Mouse (Mus musculus) NIH3T3 (cell line): ENCODE results near the gene Spc25.

Experiments used
- DNase-seq: peaks from one replicate; pipeline ENCODE4 v3.0.0-alpha.2; 2012; ENCODE audit warnings: low read depth

Gene Spc25

GRCm38 (mm10) chr2:69205791-69206351 lies at the start of gene Spc25:
TSS of gene Spc25 (minus strand) at chr2:69206194.
- DNase-seq, result peak; percentile 96

- DNase-seq, result no peak
Measured at GRCm38 (mm10) chr2:69248221-69248755, 42.3 kb upstream of the Spc25 start.

DNA sequence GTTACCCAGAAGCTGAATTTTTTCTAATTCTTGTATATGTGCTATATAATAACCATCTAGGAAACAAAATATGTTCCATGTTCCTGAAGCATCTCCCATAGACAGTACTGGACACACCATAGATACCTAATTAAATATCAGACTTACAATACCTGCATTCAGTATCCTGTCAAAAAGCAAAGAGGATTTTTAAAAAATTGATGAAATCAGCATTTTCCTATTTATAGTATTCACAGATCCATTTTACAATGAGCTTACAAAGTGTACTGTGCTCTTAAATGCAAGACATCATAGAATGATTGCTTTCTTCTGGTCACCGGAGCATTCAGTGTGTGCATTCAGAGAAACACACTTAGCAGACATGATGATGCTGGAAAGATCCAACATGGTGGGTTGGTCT lies 41.1 kb upstream of the Spc25 start:
- DNase-seq, result no peak

DNA sequence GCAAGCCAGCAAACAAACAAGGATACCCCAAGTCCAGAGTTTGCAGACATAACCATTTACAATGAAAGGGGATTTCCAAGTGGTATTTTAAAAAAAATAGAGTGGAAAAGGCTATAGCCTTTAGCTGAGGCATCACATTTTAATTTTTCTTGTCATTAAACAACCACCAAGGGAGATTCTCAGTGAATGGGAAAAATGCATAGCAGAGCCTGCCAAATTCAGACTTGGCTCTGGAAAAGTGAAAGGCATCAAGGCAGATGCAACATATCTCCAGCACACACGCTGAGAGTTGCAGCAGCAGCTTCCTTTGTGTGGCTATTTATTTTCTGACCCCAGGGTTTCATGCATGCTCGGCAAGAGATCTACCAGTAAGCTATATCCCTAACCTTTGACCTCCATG lies 38.9 kb upstream of the Spc25 start:
- no peak for DNase-seq

GRCm38 (mm10) chr2:69239315-69239714 lies 33.3 kb upstream of the Spc25 start:
- no peak for DNase-seq

DNA sequence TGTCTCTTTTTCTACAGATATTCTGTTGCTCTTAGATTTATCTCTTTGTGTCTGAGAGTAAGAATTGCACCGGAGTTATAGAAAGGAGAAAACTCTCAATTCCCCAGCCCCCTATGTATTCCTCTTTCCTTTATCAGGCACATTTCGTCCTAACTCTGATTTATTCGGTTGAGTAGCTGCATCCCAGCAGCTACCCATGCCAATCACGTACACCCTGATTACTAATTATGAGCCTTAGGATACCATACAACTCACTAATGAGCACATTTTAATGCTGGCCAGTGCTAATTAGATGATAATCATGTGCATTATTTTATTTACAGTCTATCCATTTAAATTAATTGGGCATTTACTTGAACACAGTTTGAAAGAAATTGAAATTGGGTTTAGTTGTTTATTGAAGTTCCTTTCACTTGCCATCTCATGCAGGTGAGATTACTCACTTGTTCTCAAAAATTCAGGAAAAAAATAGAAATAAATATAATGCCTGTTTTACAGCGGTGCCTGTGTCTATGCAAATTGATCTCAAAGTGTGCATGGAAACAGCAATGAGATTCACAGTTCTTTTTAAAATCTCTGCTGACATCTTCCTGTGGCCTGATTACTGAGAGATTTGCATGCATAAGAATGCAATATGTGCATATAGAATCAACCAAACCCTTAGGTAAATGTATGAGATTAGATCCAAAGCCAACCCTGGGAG lies 29.1 kb upstream of the Spc25 start:
- DNase-seq, result no peak

DNA sequence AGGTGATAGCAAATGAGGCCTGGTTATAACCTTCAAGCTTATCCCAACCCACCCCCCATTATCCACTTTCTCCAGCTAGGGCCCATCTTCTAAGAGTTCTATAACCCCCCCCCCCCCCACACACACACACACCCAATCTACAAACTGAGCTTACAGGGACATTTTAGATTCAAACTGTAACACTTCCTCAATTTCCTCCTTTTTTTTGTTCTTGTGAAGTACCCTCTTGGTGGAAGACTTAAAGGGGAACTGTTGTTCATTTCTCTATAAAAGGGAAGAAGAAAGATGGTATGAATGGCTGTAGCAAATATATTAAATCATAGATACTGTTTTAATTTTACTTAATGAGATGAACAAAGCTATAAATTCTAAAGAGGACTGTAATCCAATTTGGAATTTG lies 26.1 kb upstream of the Spc25 start:
- no peak for DNase-seq

DNA sequence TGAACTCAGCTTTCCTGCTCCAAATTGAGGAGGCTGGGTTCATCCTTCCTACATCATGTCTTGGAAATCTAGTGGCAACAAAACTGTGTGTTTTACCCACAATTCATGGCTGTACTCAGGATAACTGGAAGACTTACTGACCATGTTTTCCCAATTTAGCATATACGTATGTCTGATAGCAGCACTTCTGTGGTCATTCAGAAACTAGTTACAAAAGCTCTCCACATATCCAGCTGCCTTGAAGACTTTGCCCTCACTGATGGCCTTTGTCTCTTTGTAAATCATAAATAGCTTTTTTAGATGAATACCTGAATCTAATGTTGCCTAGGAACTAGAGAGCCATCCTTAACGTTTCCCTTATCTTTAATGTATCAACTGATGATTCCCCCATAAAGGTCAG lies 24.1 kb upstream of the Spc25 start:
- DNase-seq, result no peak

DNA sequence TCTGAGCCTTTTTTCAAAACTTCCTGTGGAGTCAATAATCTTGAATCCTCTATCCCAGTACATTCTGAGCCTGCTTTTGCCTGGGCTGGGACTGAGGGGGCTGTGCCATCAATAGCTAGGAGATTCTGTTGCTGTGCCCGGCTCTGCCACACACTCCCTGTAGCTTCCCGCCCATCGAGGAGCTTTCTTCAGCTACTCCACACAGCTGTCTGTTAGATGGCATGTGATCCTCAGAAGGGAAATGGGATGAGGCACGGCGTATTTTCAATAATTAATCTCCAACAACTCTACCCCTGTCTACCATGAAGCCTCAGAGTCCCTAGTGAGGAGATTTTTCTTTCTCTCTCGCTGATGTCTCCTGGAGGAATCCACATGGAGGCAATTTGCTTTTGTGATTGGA lies 22.6 kb upstream of the Spc25 start:
- DNase-seq, result no peak

GRCm38 (mm10) chr2:69226876-69227275 lies 20.9 kb upstream of the Spc25 start:
- no peak for DNase-seq

DNA sequence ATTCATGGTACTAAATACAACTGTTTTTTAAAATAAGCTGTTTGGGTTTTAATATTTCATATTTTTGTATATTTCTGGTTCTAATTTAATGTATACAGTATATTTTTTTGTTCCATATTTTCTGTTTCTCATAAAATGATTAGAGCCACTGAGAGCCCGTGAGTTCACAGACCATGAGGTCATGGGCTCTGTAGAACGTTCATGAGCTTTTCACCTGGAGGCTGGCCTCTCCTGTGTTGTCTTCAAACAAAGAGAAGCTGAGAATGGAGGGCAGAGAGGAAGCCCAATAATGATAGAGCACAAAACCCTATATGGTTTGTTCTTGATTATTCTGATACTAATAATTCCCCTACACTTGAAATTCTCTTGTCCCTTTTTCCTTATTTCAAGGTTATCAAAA lies 18.7 kb upstream of the Spc25 start:
- no peak for DNase-seq

DNA sequence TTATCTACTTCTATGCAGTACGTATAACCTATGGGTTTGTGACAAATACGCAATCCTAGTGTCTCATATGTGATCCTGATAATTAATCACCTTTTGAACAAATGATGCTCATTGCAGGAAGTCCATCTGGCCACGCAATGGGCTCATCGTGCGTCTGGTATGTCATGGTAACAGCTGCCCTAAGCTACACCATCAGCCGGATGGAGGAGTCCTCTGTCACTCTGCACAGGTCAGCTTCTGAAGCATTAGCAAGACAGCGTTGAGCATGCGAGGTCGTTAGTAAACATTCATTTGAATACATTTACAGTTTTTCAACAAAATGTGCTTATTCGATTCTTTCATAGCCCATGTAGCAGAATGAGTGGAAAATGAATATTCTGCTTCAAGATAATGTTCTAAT lies 16.8 kb upstream of the Spc25 start:
- DNase-seq, result no peak

DNA sequence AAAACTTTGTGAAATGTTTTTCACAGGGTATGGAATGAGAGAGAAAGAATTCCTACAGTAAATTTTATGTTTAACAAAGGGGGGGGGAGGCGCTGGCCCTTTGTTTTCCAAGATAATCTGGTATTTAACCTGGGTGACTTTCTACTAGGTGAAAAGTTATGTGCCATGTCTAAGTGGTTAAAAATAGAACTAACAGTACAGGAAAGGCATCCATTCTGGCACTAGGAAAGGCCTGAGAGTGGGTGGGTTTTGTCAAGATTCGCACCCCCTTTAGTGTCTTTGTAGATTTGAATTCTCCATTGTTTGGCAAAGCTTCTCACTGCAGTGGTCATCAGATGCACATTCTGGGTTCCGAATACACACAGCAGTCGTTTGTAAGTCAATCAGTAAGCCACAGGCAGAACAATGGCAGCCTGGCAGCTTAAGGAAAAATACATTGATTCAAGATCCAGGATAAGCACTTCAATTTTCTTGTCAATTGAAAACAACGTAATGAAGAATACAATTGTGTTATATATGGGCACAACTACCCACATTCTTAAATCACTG lies 15.9 kb upstream of the Spc25 start:
- DNase-seq, result no peak

DNA sequence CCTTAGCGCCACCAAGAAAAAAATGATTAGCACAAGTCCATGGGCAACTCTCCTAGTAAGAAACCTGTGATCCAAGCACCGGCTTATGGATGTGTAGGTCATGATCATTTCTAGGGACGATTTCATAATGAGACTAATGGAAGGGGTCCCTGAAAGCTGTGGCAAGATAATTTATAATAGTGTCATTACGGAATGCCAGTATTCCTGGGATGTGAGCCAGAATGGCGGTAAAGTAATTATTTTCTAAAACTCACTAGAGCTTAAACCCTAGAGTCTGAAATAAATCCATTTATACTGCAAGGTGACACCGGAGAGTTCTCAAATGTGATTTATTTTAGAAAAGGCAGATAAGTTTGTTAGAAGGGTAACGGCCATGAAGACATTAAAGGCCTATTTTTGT lies 9.2 kb upstream of the Spc25 start:
- no peak for DNase-seq

GRCm38 (mm10) chr2:69212652-69213051 lies 6.7 kb upstream of the Spc25 start:
- no peak for DNase-seq

DNA sequence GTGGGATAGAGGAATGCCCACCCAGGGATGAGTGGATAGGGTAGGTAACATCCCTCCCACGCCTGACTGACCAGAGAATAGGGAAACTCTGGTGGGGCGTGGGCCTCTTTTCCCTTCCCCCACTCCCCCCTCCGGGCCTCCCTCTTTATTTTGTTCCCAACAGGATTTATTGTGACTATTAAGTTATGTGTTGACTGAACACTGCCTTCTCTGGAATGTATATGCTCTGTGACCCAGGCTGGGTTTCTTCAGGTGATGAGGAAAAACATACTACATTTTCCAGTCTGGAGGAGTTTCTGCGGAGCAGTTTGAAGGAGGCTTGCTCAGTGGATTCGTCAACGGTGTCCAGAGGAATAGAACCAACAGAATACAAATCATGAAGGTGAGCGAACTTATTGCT lies 4.8 kb upstream of the Spc25 start, which contains the start of gene G6pc2:
Gene G6pc2 (plus strand): TSS at position 301 of the 400 bp plus-strand sequence.
- no peak for DNase-seq

DNA sequence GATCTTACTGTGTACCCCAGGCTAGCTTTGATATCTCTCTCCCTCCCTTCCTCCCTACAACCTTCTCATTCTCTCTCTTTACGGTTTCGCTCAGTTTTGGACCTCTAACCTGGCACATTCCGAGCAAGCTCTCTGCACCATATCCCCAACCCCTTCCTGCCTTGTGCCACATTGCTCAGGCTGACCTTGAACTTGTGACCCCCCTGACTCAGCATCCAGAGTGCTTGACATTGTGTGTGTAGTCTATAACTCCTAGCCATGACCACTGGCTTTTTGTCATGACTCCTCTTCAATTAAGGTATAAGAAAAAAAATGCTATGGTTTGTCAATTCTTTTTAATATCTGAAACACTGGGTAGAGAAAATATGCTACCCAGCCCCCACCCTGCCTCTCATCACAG lies 3.7 kb upstream of the Spc25 start:
- no peak for DNase-seq

DNA sequence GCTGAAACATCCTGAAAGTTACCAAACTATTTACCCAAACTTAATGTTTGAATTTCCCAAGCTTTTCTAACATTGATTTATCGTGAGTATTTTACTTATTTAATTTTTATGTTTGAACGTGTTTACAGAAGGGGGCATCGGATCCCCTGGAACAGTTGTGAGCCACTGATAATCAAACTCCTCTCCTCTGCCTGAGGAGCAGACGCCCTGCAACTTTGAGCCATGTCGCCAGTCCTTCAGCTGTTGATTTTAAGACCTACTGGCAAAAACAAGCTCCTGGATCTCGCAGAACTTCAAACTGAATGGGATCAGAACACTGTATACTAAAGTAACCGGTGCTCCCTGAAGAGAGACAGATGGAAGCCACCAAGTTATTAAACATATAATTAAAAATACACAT lies 529 bp upstream of the Spc25 start:
- DNase-seq, result peak; percentile 22

GRCm38 (mm10) chr2:69205185-69205584 lies 809 bp downstream of the Spc25 start:
- DNase-seq, result peak; percentile 17

DNA sequence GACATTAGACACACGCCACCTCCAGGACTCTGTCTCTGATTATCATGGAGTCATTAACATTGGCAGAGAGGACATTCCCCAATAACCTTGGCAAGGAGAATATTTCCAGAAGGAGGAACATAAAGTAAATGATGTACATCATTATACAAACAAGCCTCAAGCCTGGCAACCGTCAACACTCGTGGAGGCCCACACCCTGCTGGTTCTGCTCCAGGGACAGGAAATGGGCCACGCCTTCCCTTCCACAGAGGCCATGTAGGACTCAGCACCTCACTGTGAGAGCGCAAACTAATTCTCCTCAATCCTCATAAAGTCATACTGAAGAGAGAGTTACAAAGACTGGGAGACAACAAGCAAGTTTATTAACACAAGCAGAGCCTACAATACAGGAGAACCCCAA lies 12.4 kb downstream of the Spc25 start:
- no peak for DNase-seq

DNA sequence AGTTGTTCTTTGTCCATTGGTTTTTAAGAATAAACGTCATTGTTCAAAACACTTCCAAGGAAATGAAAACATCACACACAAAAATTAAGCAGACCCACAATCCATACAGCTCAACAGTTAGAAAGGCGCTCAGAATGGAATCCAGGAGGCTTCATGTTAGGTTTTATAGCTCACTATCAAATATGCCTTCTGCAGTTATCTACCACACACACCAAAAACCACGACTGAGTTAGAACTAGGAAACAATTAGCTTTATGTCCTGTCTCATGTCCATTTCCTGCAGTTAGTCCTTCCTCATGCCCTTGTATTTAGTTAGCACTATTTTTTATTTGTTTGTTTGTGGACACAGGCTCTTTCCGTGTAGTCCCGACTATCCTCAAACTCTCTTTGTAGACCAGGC lies 14.9 kb downstream of the Spc25 start:
- no peak for DNase-seq

DNA sequence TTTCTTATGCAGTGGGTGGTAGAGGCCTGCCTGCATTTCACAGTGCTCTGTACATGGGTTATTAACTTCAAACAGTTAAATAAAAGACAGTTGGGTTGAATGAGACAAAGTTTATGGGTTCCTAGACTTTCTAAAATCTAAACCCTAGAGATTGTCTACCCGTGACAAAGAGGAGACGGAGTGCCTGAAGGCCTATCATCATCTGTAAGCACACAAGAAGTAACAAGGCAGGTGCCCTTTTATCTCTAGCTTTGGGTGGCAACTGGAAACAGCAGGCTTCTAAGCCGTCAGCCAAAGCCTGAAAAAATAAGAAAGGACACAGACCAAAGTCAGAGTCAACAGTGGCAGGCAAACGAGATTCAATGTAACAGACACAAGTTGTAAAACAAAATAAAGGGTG lies 16.8 kb downstream of the Spc25 start:
- DNase-seq, result no peak

DNA sequence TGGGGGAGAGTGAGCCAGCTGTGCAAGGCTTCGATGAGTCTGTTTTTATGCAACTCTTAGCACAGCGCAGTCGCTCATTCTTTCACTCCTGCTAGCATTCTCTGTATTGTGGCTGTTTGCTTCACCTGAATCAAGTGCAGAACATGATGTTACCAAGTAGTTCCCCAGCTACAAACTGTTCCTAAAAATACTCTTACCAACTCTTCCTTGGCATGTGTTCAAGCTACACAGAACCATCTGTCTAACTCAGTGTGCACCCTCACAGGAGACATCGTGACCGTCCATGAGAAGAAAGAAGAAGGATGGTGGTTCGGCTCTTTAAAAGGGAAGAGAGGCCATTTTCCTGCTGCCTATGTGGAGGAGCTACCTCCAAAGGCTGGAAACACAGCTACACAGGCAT lies 17.3 kb downstream of the Spc25 start:
- no peak for DNase-seq

GRCm38 (mm10) chr2:69187990-69188389 lies 18.0 kb downstream of the Spc25 start:
- no peak for DNase-seq
